Mouse (Mus musculus): ENCODE data around the gene Tub. TPM values are rescaled to one million over a fixed set of nuclear protein-coding genes. Genes with fewer than 3 reads are reported as not detected.

The Tub gene
- total and polyA plus RNA-seq, 3 experiments: 13.1 to 41.5 (median 25.9) TPM

GRCm38 (mm10) chr7:109031331-109031730 lies 81.2 kb downstream of the Tub start:
- DNase-seq: no peak

GRCm38 (mm10) chr7:109032054-109032453 lies 81.9 kb downstream of the Tub start:
- DNase-seq: no peak

- no peak for DNase-seq
Observed at GRCm38 (mm10) chr7:109038121-109038735, 88.1 kb downstream of the Tub start.

- DNase-seq: no peak
Observed at GRCm38 (mm10) chr7:109038987-109039386, 88.8 kb downstream of the Tub start.

- no peak for DNase-seq
Observed at GRCm38 (mm10) chr7:109039445-109039844, 89.3 kb downstream of the Tub start.

- DNase-seq: no peak
Observed at GRCm38 (mm10) chr7:109045876-109046275, 95.7 kb downstream of the Tub start.

GRCm38 (mm10) chr7:109050831-109051230 lies 100.7 kb downstream of the Tub start:
- no peak for DNase-seq

GRCm38 (mm10) chr7:109059536-109059935 lies 109.4 kb downstream of the Tub start:
- no peak for DNase-seq

GRCm38 (mm10) chr7:109069641-109070040 lies 119.5 kb downstream of the Tub start:
- no peak for DNase-seq

- peak; percentile 65 for DNase-seq
Observed at GRCm38 (mm10) chr7:109072326-109072725, 122.2 kb downstream of the Tub start.

- peak; percentile 87 for DNase-seq
Observed at GRCm38 (mm10) chr7:109082269-109083112, 132.4 kb downstream of the Tub start.

GRCm38 (mm10) chr7:109083113-109083812 lies 133.1 kb downstream of the Tub start, which contains the start of gene Ric3:
Gene Ric3, minus strand, starts transcription at chr7:109083331.
- peak; percentile 90 for DNase-seq

- no peak for DNase-seq
Observed at GRCm38 (mm10) chr7:109083813-109084184, 133.7 kb downstream of the Tub start.

Other genes starting within 250 kb of the Tub start
- gene Olfr512, start 237.0 kb upstream of the Tub start, total RNA-seq (2021): not detected
- gene Olfr512, start 237.0 kb upstream of the Tub start, polyA plus RNA-seq (2012; rRNA removed): not detected in 2 replicates
- not detected for gene Olfr513, start 199.4 kb upstream of the Tub start, total RNA-seq (2021)
- not detected in 2 replicates for gene Olfr513, start 199.4 kb upstream of the Tub start, polyA plus RNA-seq (2012; rRNA removed)
- gene Olfr514, start 124.3 kb upstream of the Tub start, total RNA-seq (2021): not detected
- gene Olfr514, start 124.3 kb upstream of the Tub start, polyA plus RNA-seq (2012; rRNA removed): not detected in 2 replicates
- gene Olfr516, start 99.8 kb upstream of the Tub start, total RNA-seq (2021): not detected
- gene Olfr516, start 99.8 kb upstream of the Tub start, polyA plus RNA-seq (2012; rRNA removed): not detected in 2 replicates
- not detected for gene Olfr517, start 78.0 kb upstream of the Tub start, total RNA-seq (2021)
- gene Olfr517, start 78.0 kb upstream of the Tub start, polyA plus RNA-seq (2012; rRNA removed): not detected in 2 replicates
- gene Olfr518, start 65.3 kb upstream of the Tub start, total RNA-seq (2021): not detected
- gene Olfr518, start 65.3 kb upstream of the Tub start, polyA plus RNA-seq (2012; rRNA removed): not detected in 2 replicates
- not detected for gene Olfr519, start 55.9 kb upstream of the Tub start, total RNA-seq (2021)
- not detected in 2 replicates for gene Olfr519, start 55.9 kb upstream of the Tub start, polyA plus RNA-seq (2012; rRNA removed)
- gene Nlrp10, start 20.2 kb upstream of the Tub start, total RNA-seq (2021): under 1 TPM; 0.17 to 0.61 TPM
- 0.02 TPM in 2 replicates for gene Nlrp10, start 20.2 kb upstream of the Tub start, polyA plus RNA-seq (2012; rRNA removed)
- gene Eif3f, start 15.9 kb upstream of the Tub start, total RNA-seq (2021): 100 to 1,000 TPM; 118 to 158 TPM
- gene Eif3f, start 15.9 kb upstream of the Tub start, polyA plus RNA-seq (2012; rRNA removed): 634 and 641 TPM in 2 replicates
- 10 to 100 TPM; 39.6 to 63.7 TPM for gene Ric3, start 133.0 kb downstream of the Tub start, total RNA-seq (2021)
- gene Ric3, start 133.0 kb downstream of the Tub start, polyA plus RNA-seq (2012; rRNA removed): 98.5 and 106 TPM in 2 replicates
- gene Lmo1, start 224.9 kb downstream of the Tub start, total RNA-seq (2021): 1 to 10 TPM; 4.9 to 9.0 TPM
- 12.1 and 29.5 TPM in 2 replicates for gene Lmo1, start 224.9 kb downstream of the Tub start, polyA plus RNA-seq (2012; rRNA removed)